Mouse (Mus musculus): Measurements from ENCODE around the gene Ccdc170. TPM values are rescaled to one million over a fixed set of nuclear protein-coding genes. Genes with fewer than 3 reads are reported as not detected.
"Not testable (repeated sequence)": the region's sequence is repeated elsewhere in the genome, so short reads cannot be mapped to it uniquely, and the experiment has no call there.

The Ccdc170 gene
- 0.21 and 0.43 TPM in 2 replicates for polyA plus RNA-seq (2014; fragmentation: Nextera tagmentation; extraction: Ambion mirVana)

GRCm38 (mm10) chr10:4482355-4482754, at the start of gene Ccdc170:
Gene Ccdc170, plus strand, starts transcription at chr10:4482502.
- 0 out of 2 replicates have a peak, but pooled peaks cover 4% of the 10 kb centered on the region for H3K4me1 ChIP-seq (ENCODE audit: control insufficient read depth, insufficient read depth, low read length)
- DNase-seq (ENCODE audit: low spot score): no peak
- H3K9ac ChIP-seq (ENCODE audit: low read depth, low read length): no peak within 1 kb of the TSS
- no peak within 1 kb of the TSS for H3K27ac ChIP-seq (replicated peaks; ENCODE audit: low read depth, low read length)
- no peaks in the 10 kb centered on the region for H3K27me3 ChIP-seq (replicated peaks; ENCODE audit: control insufficient read depth, insufficient read depth, low read length)
- 49% methylated on average over 10 of the region's 11 CpGs for WGBS
- no peak within 1 kb of the TSS for H3K4me3 ChIP-seq (ENCODE audit: low read depth, low read length)
- no peaks in the 10 kb centered on the region for H3K9me3 ChIP-seq (ENCODE audit: control insufficient read depth, low read length)
- ATAC-seq (ENCODE audit: low read depth): no peak
- H3K36me3 ChIP-seq (ENCODE audit: control insufficient read depth, insufficient read depth, low read length): no peaks in the 10 kb centered on the region
- H3K4me2 ChIP-seq (ENCODE audit: low read depth, low read length): no peak within 1 kb of the TSS

GRCm38 (mm10) chr10:4432996-4433755, 49.1 kb upstream of the Ccdc170 start:
- Histone ChIP-seq H3K4me2 (ENCODE audit: low read depth, low read length) (peak overlapping the region; percentile 58), H3K4me3 (ENCODE audit: low read depth, low read length) (peak overlapping the region; percentile 81), H3K9ac (ENCODE audit: low read depth, low read length) (peak overlapping the region; percentile 77), H3K4me1 (ENCODE audit: control insufficient read depth, insufficient read depth, low read length) (no peaks in the 10 kb centered on the region; the same call in 1 of the 2 replicates), H3K27ac (replicated peaks; ENCODE audit: low read depth, low read length) (peak overlapping the region; percentile 90), H3K36me3 (ENCODE audit: control insufficient read depth, insufficient read depth, low read length) (peaks cover 13% of the 10 kb centered on the region; the same call in 1 of the 2 replicates), H3K27me3 (replicated peaks; ENCODE audit: control insufficient read depth, insufficient read depth, low read length) (no peaks in the 10 kb centered on the region), H3K9me3 (ENCODE audit: control insufficient read depth, low read length) (no peaks in the 10 kb centered on the region)
- 7% methylated on average over 19 of the region's 19 CpGs for WGBS
- DNase-seq (ENCODE audit: low spot score): peak; percentile 48
- ATAC-seq (ENCODE audit: low read depth): no peak

DNA sequence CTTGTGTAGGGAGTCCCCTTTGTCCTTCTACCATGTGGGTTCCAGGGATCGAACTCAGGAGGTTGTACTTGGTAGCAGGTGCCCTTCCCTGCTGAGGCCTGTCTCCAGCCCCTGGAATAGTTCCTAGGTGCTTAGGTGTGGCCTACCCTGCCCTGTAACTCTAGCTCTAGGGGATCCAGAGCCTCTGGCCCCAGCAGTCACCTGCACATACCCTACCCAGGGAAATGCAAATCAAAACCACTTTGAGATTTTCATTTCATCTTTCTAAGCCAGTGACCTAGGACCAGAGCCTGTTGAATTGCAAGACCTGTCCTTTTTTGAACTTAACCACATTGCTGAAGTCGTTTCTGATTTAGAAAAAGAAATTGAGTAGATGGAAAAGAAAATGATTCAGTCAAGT, 48.4 kb upstream of the Ccdc170 start:
- H3K4me2 ChIP-seq (ENCODE audit: low read depth, low read length); H3K27ac ChIP-seq (replicated peaks; ENCODE audit: low read depth, low read length); ATAC-seq (ENCODE audit: low read depth); H3K9me3 ChIP-seq (ENCODE audit: control insufficient read depth, low read length); H3K4me3 ChIP-seq (ENCODE audit: low read depth, low read length); H3K4me1 ChIP-seq (ENCODE audit: control insufficient read depth, insufficient read depth, low read length); DNase-seq (ENCODE audit: low spot score); H3K9ac ChIP-seq (ENCODE audit: low read depth, low read length); H3K27me3 ChIP-seq (replicated peaks; ENCODE audit: control insufficient read depth, insufficient read depth, low read length): not testable (repeated sequence)
- H3K36me3 ChIP-seq (ENCODE audit: control insufficient read depth, insufficient read depth, low read length): peaks cover 20% of the 10 kb centered on the region
- WGBS: 91% methylated on average over 2 of the region's 2 CpGs

DNA sequence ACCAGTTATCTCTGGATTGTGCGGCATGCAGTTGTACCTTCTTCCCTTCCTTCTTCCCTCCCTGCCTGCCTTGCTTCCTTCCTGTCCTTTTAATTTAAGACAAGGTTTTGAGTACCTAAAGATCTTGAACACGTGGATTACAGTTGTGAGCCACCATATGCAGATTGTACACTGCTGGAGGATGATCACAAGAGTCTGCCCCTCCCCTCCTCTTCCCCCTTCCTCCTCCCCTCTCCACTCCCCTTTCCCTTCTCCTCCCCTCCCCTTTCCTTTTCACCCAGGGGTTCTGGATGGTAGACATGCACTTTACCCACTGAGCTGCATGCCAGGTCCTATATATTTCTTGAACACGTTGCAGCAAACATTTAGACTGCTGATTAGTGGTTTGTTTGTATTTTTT, 46.9 kb upstream of the Ccdc170 start:
- H3K4me1 ChIP-seq (ENCODE audit: control insufficient read depth, insufficient read depth, low read length): no peaks in the 10 kb centered on the region; the same call in 1 of the 2 replicates
- ATAC-seq (ENCODE audit: low read depth): no peak
- no peak for DNase-seq (ENCODE audit: low spot score)
- H3K27me3 ChIP-seq (replicated peaks; ENCODE audit: control insufficient read depth, insufficient read depth, low read length): no peaks in the 10 kb centered on the region
- H3K27ac ChIP-seq (replicated peaks; ENCODE audit: low read depth, low read length): no peak overlapping the region
- H3K4me3 ChIP-seq (ENCODE audit: low read depth, low read length): no peak overlapping the region
- 85% methylated on average over 3 of the region's 3 CpGs for WGBS
- no peak overlapping the region for H3K9ac ChIP-seq (ENCODE audit: low read depth, low read length)
- H3K9me3 ChIP-seq (ENCODE audit: control insufficient read depth, low read length): no peaks in the 10 kb centered on the region
- no peak overlapping the region for H3K4me2 ChIP-seq (ENCODE audit: low read depth, low read length)
- H3K36me3 ChIP-seq (ENCODE audit: control insufficient read depth, insufficient read depth, low read length): peaks cover 33% of the 10 kb centered on the region

- no peak for ATAC-seq (ENCODE audit: low read depth)
- DNase-seq (ENCODE audit: low spot score): no peak
- Histone ChIP-seq H3K4me1 (ENCODE audit: control insufficient read depth, insufficient read depth, low read length) (no peaks in the 10 kb centered on the region), H3K4me2 (ENCODE audit: low read depth, low read length) (no peak overlapping the region), H3K27ac (replicated peaks; ENCODE audit: low read depth, low read length) (no peak overlapping the region), H3K9me3 (ENCODE audit: control insufficient read depth, low read length) (no peaks in the 10 kb centered on the region), H3K36me3 (ENCODE audit: control insufficient read depth, insufficient read depth, low read length) (peaks cover 32% of the 10 kb centered on the region), H3K9ac (ENCODE audit: low read depth, low read length) (no peak overlapping the region), H3K27me3 (replicated peaks; ENCODE audit: control insufficient read depth, insufficient read depth, low read length) (no peaks in the 10 kb centered on the region), H3K4me3 (ENCODE audit: low read depth, low read length) (no peak overlapping the region)
- 77% methylated on average over 4 of the region's 4 CpGs for WGBS
Observed at GRCm38 (mm10) chr10:4456409-4456808, 25.9 kb upstream of the Ccdc170 start.

- Histone ChIP-seq H3K36me3 (ENCODE audit: control insufficient read depth, insufficient read depth, low read length) (peaks cover 8% of the 10 kb centered on the region), H3K27me3 (replicated peaks; ENCODE audit: control insufficient read depth, insufficient read depth, low read length) (no peaks in the 10 kb centered on the region), H3K4me3 (ENCODE audit: low read depth, low read length) (no peak overlapping the region), H3K4me1 (ENCODE audit: control insufficient read depth, insufficient read depth, low read length) (no peaks in the 10 kb centered on the region), H3K9ac (ENCODE audit: low read depth, low read length) (no peak overlapping the region), H3K9me3 (ENCODE audit: control insufficient read depth, low read length) (no peaks in the 10 kb centered on the region), H3K4me2 (ENCODE audit: low read depth, low read length) (no peak overlapping the region), H3K27ac (replicated peaks; ENCODE audit: low read depth, low read length) (no peak overlapping the region)
- 97% methylated on average over 2 of the region's 2 CpGs for WGBS
- no peak for ATAC-seq (ENCODE audit: low read depth)
- DNase-seq (ENCODE audit: low spot score): no peak
Observed at GRCm38 (mm10) chr10:4460201-4460600, 22.1 kb upstream of the Ccdc170 start.

DNA sequence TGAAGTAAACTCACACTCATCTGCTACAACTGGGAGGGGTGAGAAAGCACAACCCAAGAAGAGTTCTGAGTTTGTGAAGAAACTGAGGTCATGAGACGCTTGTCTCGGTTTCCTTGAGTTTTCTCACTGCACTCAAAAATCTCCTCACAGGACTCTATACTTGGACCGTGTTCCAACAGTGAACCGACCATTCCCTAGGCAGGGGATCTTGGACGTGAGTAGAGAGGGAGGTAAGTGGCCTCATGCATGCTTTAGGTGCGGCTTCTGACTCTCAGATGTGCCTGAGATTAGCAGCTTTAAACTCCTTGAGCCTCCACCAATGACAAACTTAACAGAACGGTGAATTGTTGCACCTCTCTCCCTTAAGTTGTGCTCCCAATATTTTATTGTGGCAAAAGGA, 16.5 kb upstream of the Ccdc170 start:
- WGBS: 70% methylated on average over 7 of the region's 7 CpGs
- H3K4me3 ChIP-seq (ENCODE audit: low read depth, low read length): no peak overlapping the region
- no peaks in the 10 kb centered on the region for H3K9me3 ChIP-seq (ENCODE audit: control insufficient read depth, low read length)
- H3K4me1 ChIP-seq (ENCODE audit: control insufficient read depth, insufficient read depth, low read length): no peaks in the 10 kb centered on the region
- H3K36me3 ChIP-seq (ENCODE audit: control insufficient read depth, insufficient read depth, low read length): no peaks in the 10 kb centered on the region
- ATAC-seq (ENCODE audit: low read depth): no peak
- no peak for DNase-seq (ENCODE audit: low spot score)
- H3K4me2 ChIP-seq (ENCODE audit: low read depth, low read length): no peak overlapping the region
- no peaks in the 10 kb centered on the region for H3K27me3 ChIP-seq (replicated peaks; ENCODE audit: control insufficient read depth, insufficient read depth, low read length)
- no peak overlapping the region for H3K9ac ChIP-seq (ENCODE audit: low read depth, low read length)
- no peak overlapping the region for H3K27ac ChIP-seq (replicated peaks; ENCODE audit: low read depth, low read length)

DNA sequence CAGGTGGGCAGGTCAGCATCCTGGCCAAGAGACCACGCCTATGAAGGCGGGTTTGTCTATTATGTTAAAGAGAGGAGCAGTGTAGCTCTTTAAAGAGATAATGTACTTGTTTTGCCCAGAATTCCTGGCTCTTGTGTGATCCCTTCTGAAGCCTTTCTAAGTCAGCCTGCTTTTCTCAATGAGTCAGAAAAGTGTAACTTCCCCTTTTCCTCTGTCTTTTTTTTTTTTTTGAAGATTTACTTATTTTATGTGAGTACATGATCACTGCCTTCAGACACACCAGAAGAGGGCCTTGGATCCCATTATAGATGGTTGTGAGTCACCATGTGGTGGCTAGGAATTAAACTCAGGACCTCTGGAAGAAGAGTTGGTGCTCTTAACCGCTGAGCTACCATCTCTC, 12.9 kb upstream of the Ccdc170 start:
- no peak overlapping the region for H3K4me3 ChIP-seq (ENCODE audit: low read depth, low read length)
- no peaks in the 10 kb centered on the region for H3K4me1 ChIP-seq (ENCODE audit: control insufficient read depth, insufficient read depth, low read length)
- H3K27me3 ChIP-seq (replicated peaks; ENCODE audit: control insufficient read depth, insufficient read depth, low read length): no peaks in the 10 kb centered on the region
- no peak overlapping the region for H3K4me2 ChIP-seq (ENCODE audit: low read depth, low read length)
- DNase-seq (ENCODE audit: low spot score): no peak
- no peak overlapping the region for H3K27ac ChIP-seq (replicated peaks; ENCODE audit: low read depth, low read length)
- H3K36me3 ChIP-seq (ENCODE audit: control insufficient read depth, insufficient read depth, low read length): no peaks in the 10 kb centered on the region
- H3K9ac ChIP-seq (ENCODE audit: low read depth, low read length): no peak overlapping the region
- WGBS: 78% methylated on average over 3 of the region's 3 CpGs
- no peaks in the 10 kb centered on the region for H3K9me3 ChIP-seq (ENCODE audit: control insufficient read depth, low read length)
- ATAC-seq (ENCODE audit: low read depth): no peak

GRCm38 (mm10) chr10:4473591-4473993, 8.7 kb upstream of the Ccdc170 start:
- no peak overlapping the region for H3K27ac ChIP-seq (replicated peaks; ENCODE audit: low read depth, low read length)
- H3K9me3 ChIP-seq (ENCODE audit: control insufficient read depth, low read length): no peaks in the 10 kb centered on the region
- H3K4me3 ChIP-seq (ENCODE audit: low read depth, low read length): no peak overlapping the region
- no peak overlapping the region for H3K9ac ChIP-seq (ENCODE audit: low read depth, low read length)
- WGBS: 77% methylated on average over 11 of the region's 11 CpGs
- H3K4me1 ChIP-seq (ENCODE audit: control insufficient read depth, insufficient read depth, low read length): no peaks in the 10 kb centered on the region
- no peak overlapping the region for H3K4me2 ChIP-seq (ENCODE audit: low read depth, low read length)
- no peak for DNase-seq (ENCODE audit: low spot score)
- no peaks in the 10 kb centered on the region for H3K27me3 ChIP-seq (replicated peaks; ENCODE audit: control insufficient read depth, insufficient read depth, low read length)
- no peaks in the 10 kb centered on the region for H3K36me3 ChIP-seq (ENCODE audit: control insufficient read depth, insufficient read depth, low read length)
- no peak for ATAC-seq (ENCODE audit: low read depth)

All from embryonic facial prominence, embryonic 14.5 days (tissue).